Mouse (Mus musculus) liver, embryonic 12.5 days (tissue): ENCODE results near the gene Mydgf. TPM values are rescaled to one million over a fixed set of nuclear protein-coding genes. Genes with fewer than 3 reads are reported as not detected.

Experiments
- ATAC-seq: fragments of 200-750 bp; cut with Nextera tagmentation; 2 replicates; pipeline ENCODE4 v1.8.0; 2017; ENCODE audit warnings: moderate number of reproducible peaks, mild to moderate bottlenecking, moderate library complexity
- H3K27ac ChIP-seq: fragments of 300-500 bp; sonication (generic); 2 replicates; pipeline ENCODE4 v1.5.1; 2016; ENCODE audit warnings: mild to moderate bottlenecking
- H3K27me3 ChIP-seq: fragments of 300-500 bp; sonication (generic); replicated peaks from 2 replicates; pipeline ENCODE4 v1.6.1; 2016; ENCODE audit warnings: mild to moderate bottlenecking, moderate library complexity
- H3K36me3 ChIP-seq: fragments of 300-500 bp; sonication (generic); 2 replicates; pipeline ENCODE4 v1.6.1; 2016; ENCODE audit warnings: mild to moderate bottlenecking, moderate library complexity
- H3K4me1 ChIP-seq: fragments of 300-500 bp; sonication (generic); 2 replicates; pipeline ENCODE4 v1.6.1; 2016
- H3K4me2 ChIP-seq: fragments of 300-500 bp; sonication (generic); 2 replicates; pipeline ENCODE4 v1.6.1; 2016; ENCODE audit warnings: mild to moderate bottlenecking, moderate library complexity
- H3K4me3 ChIP-seq: fragments of 300-500 bp; sonication (generic); 2 replicates; pipeline ENCODE4 v1.5.1; 2016; ENCODE audit warnings: mild to moderate bottlenecking, moderate library complexity
- H3K9ac ChIP-seq: fragments of 300-500 bp; sonication (generic); 2 replicates; pipeline ENCODE4 v1.6.1; 2016; ENCODE audit warnings: mild to moderate bottlenecking, moderate library complexity
- H3K9me3 ChIP-seq: fragments of 300-500 bp; sonication (generic); replicated peaks from 2 replicates; pipeline ENCODE4 v1.6.1; 2016; ENCODE audit warnings: mild to moderate bottlenecking, moderate library complexity
- WGBS: fragments of 180-500 bp; shearing (Covaris S2); methylation state at CpG from one replicate; pipeline ENCODE4 v1.1.7; 2016; ENCODE audit not compliant: insufficient replicate concordance; 5-methylcytosine and 5-hydroxymethylcytosine counted together
- polyA plus RNA-seq: library from polyadenylated mRNA; unstranded; fragments of >200 nt; fragmentation: Nextera tagmentation; extraction: Ambion mirVana; gene quantifications from 2 replicates; pipeline ENCODE4 v1.2.1, GENCODE M21; 2016

Gene Mydgf
- polyA plus RNA-seq, 1 experiment from 2014 or later, result 71.0 TPM

- no peak overlapping the region for H3K4me3 ChIP-seq
- WGBS, result 58% methylated on average over 11 of the region's 11 CpGs
- H3K4me1 ChIP-seq, result peaks cover 29% of the 10 kb centered on the region
- ATAC-seq, result no peak
- no peak overlapping the region; the same call in 1 of the 2 replicates for H3K9ac ChIP-seq
- H3K9me3 ChIP-seq, result no peaks in the 10 kb centered on the region
- peaks cover 67% of the 10 kb centered on the region for H3K36me3 ChIP-seq
- no peaks in the 10 kb centered on the region for H3K27me3 ChIP-seq
- peak overlapping the region; percentile 31; the same call in 1 of the 2 replicates for H3K27ac ChIP-seq
- no peak overlapping the region for H3K4me2 ChIP-seq
These were observed 1.8 kb upstream of the Mydgf start for GRCm38 (mm10) chr17:56185281-56186141.

- Histone ChIP-seq H3K4me1 (peaks cover 29% of the 10 kb centered on the region), H3K4me3 (peak overlapping the region; percentile 86), H3K27ac (peak overlapping the region; percentile 76), H3K9ac (peak overlapping the region; percentile 84), H3K9me3 (no peaks in the 10 kb centered on the region), H3K36me3 (peaks cover 67% of the 10 kb centered on the region), H3K4me2 (peak overlapping the region; percentile 85), H3K27me3 (no peaks in the 10 kb centered on the region)
- WGBS, result under 1% methylated on average over 14 of the region's 14 CpGs
- ATAC-seq, result peak; percentile 73
These were observed 604 bp downstream of the Mydgf start for GRCm38 (mm10) chr17:56182975-56183657.

- Histone ChIP-seq H3K4me3 (no peak overlapping the region), H3K4me1 (0 out of 2 replicates have a peak, but pooled peaks cover 6% of the 10 kb centered on the region), H3K9me3 (no peaks in the 10 kb centered on the region), H3K36me3 (peaks cover 49% of the 10 kb centered on the region), H3K4me2 (no peak overlapping the region), H3K27me3 (no peaks in the 10 kb centered on the region), H3K9ac (no peak overlapping the region), H3K27ac (no peak overlapping the region)
- WGBS, result 95% methylated on average over 3 of the region's 3 CpGs
- no peak for ATAC-seq
These were observed 8.3 kb downstream of the Mydgf start for GRCm38 (mm10) chr17:56175416-56175815.

- ATAC-seq, result no peak
- Histone ChIP-seq H3K4me2 (no peak overlapping the region), H3K27ac (no peak overlapping the region), H3K36me3 (peaks cover 30% of the 10 kb centered on the region), H3K9ac (no peak overlapping the region), H3K4me1 (0 out of 2 replicates have a peak, but pooled peaks cover 6% of the 10 kb centered on the region), H3K27me3 (no peaks in the 10 kb centered on the region), H3K4me3 (no peak overlapping the region), H3K9me3 (no peaks in the 10 kb centered on the region)
- WGBS, result 46% methylated on average over 10 of the region's 10 CpGs
These were observed 10.2 kb downstream of the Mydgf start for GRCm38 (mm10) chr17:56173401-56174046.

GRCm38 (mm10) chr17:56171881-56172280, 11.8 kb downstream of the Mydgf start:
- H3K4me3 ChIP-seq, result no peak overlapping the region
- ATAC-seq, result no peak
- WGBS, result 81% methylated on average over 17 of the region's 17 CpGs

GRCm38 (mm10) chr17:56171456-56171855, 12.3 kb downstream of the Mydgf start:
- H3K4me3 ChIP-seq, result no peak overlapping the region
- H3K36me3 ChIP-seq, result peaks cover 10% of the 10 kb centered on the region
- no peak for ATAC-seq
- H3K27ac ChIP-seq, result no peak overlapping the region
- H3K4me2 ChIP-seq, result no peak overlapping the region
- H3K9ac ChIP-seq, result no peak overlapping the region
- H3K27me3 ChIP-seq, result no peaks in the 10 kb centered on the region
- H3K4me1 ChIP-seq, result 0 out of 2 replicates have a peak, but pooled peaks cover 6% of the 10 kb centered on the region
- H3K9me3 ChIP-seq, result no peaks in the 10 kb centered on the region
- 78% methylated on average over 9 of the region's 9 CpGs for WGBS

More at GRCm38 (mm10) chr17:56171881-56172280, 11.8 kb downstream of the Mydgf start:
- H3K27me3 ChIP-seq, result no peaks in the 10 kb centered on the region
- no peak overlapping the region for H3K4me2 ChIP-seq
- no peak overlapping the region for H3K27ac ChIP-seq
- 0 out of 2 replicates have a peak, but pooled peaks cover 6% of the 10 kb centered on the region for H3K4me1 ChIP-seq
- no peak overlapping the region for H3K9ac ChIP-seq
- peaks cover 14% of the 10 kb centered on the region for H3K36me3 ChIP-seq
- no peaks in the 10 kb centered on the region for H3K9me3 ChIP-seq

GRCm38 (mm10) chr17:56170636-56171035, 13.1 kb downstream of the Mydgf start:
- Histone ChIP-seq H3K4me3 (no peak overlapping the region), H3K4me1 (0 out of 2 replicates have a peak, but pooled peaks cover 6% of the 10 kb centered on the region), H3K27ac (0 out of 2 replicates have a peak overlapping the region, but pooled peaks have one; percentile 1), H3K27me3 (no peaks in the 10 kb centered on the region), H3K36me3 (peaks cover 4% of the 10 kb centered on the region; the same call in 1 of the 2 replicates), H3K4me2 (no peak overlapping the region), H3K9me3 (no peaks in the 10 kb centered on the region), H3K9ac (no peak overlapping the region)
- 66% methylated on average over 10 of the region's 10 CpGs for WGBS
- ATAC-seq, result no peak

GRCm38 (mm10) chr17:56169830-56170229, 13.9 kb downstream of the Mydgf start:
- 36% methylated on average over 6 of the region's 6 CpGs for WGBS
- Histone ChIP-seq H3K27ac (0 out of 2 replicates have a peak overlapping the region, but pooled peaks have one; percentile 1), H3K4me1 (0 out of 2 replicates have a peak, but pooled peaks cover 7% of the 10 kb centered on the region), H3K9ac (no peak overlapping the region), H3K9me3 (no peaks in the 10 kb centered on the region), H3K36me3 (no peaks in the 10 kb centered on the region; the same call in 1 of the 2 replicates), H3K4me2 (no peak overlapping the region), H3K4me3 (no peak overlapping the region), H3K27me3 (no peaks in the 10 kb centered on the region; the same call in 1 of the 2 replicates)
- ATAC-seq, result peak; percentile 25; the same call in 1 of the 2 replicates

- 70% methylated on average over 11 of the region's 11 CpGs for WGBS
- Histone ChIP-seq H3K9ac (no peak overlapping the region), H3K4me3 (no peak overlapping the region), H3K27me3 (peaks cover 6% of the 10 kb centered on the region), H3K27ac (no peak overlapping the region), H3K9me3 (no peaks in the 10 kb centered on the region), H3K36me3 (no peaks in the 10 kb centered on the region), H3K4me1 (peaks cover 38% of the 10 kb centered on the region), H3K4me2 (no peak overlapping the region)
- no peak for ATAC-seq
These were observed 18.0 kb downstream of the Mydgf start for GRCm38 (mm10) chr17:56165671-56166070.

GRCm38 (mm10) chr17:56164510-56164909, 19.2 kb downstream of the Mydgf start:
- no peak overlapping the region for H3K4me2 ChIP-seq

GRCm38 (mm10) chr17:56163523-56164102, 20.1 kb downstream of the Mydgf start:
- no peak for ATAC-seq
- H3K4me1 ChIP-seq, result peaks cover 38% of the 10 kb centered on the region
- no peaks in the 10 kb centered on the region for H3K9me3 ChIP-seq
- no peak overlapping the region for H3K9ac ChIP-seq
- peak overlapping the region; percentile 79 for H3K4me2 ChIP-seq
- H3K27me3 ChIP-seq, result peaks cover 15% of the 10 kb centered on the region
- no peaks in the 10 kb centered on the region for H3K36me3 ChIP-seq
- no peak overlapping the region for H3K27ac ChIP-seq
- 67% methylated on average over 6 of the region's 6 CpGs for WGBS
- no peak overlapping the region for H3K4me3 ChIP-seq

More at GRCm38 (mm10) chr17:56164510-56164909, 19.2 kb downstream of the Mydgf start:
- Histone ChIP-seq H3K36me3 (no peaks in the 10 kb centered on the region), H3K27ac (no peak overlapping the region), H3K4me1 (peaks cover 36% of the 10 kb centered on the region), H3K27me3 (peaks cover 6% of the 10 kb centered on the region), H3K9ac (no peak overlapping the region), H3K4me3 (no peak overlapping the region), H3K9me3 (no peaks in the 10 kb centered on the region)
- WGBS, result 46% methylated on average over 3 of the region's 3 CpGs
- ATAC-seq, result no peak
